Mouse (Mus musculus) ES-Bruce4 (cell line): Measurements from ENCODE around the gene Nr6a1. TPM values are rescaled to one million over a fixed set of nuclear protein-coding genes. Genes with fewer than 3 reads are reported as not detected.

Experiments
- H3K27ac ChIP-seq: 2 replicates; pipeline ENCODE4 v1.5.1; 2012; ENCODE audit warnings: low read length, inconsistent platforms; ENCODE audit not compliant: insufficient read depth
- H3K27me3 ChIP-seq: 2 replicates; pipeline ENCODE4 v1.6.1; 2012; ENCODE audit warnings: mild to moderate bottlenecking, low read length, inconsistent platforms; ENCODE audit not compliant: control insufficient read depth, poor library complexity, insufficient read depth, severe bottlenecking
- H3K36me3 ChIP-seq: 2 replicates; pipeline ENCODE4 v1.6.1; 2012; ENCODE audit warnings: inconsistent platforms, mild to moderate bottlenecking, low read length, moderate library complexity; ENCODE audit not compliant: control insufficient read depth, poor library complexity, insufficient read depth, severe bottlenecking
- H3K4me1 ChIP-seq: one replicate; pipeline ENCODE4 v1.8.1; 2011; ENCODE audit warnings: low read length; ENCODE audit not compliant: control insufficient read depth, insufficient read depth
- H3K4me3 ChIP-seq: 2 replicates; pipeline ENCODE4 v1.5.1; 2011; ENCODE audit warnings: low read depth, mild to moderate bottlenecking, low read length
- H3K9ac ChIP-seq: 2 replicates; pipeline ENCODE4 v1.6.1; 2012; ENCODE audit warnings: low read depth, mild to moderate bottlenecking, inconsistent platforms; ENCODE audit not compliant: poor library complexity, severe bottlenecking
- H3K9me3 ChIP-seq: replicated peaks from 2 replicates; pipeline ENCODE4 v1.6.1; 2012; ENCODE audit warnings: mild to moderate bottlenecking, low read length, inconsistent platforms; ENCODE audit not compliant: control insufficient read depth, poor library complexity, insufficient read depth, severe bottlenecking
- CTCF ChIP-seq: IDR thresholded peaks from one replicate; pipeline ENCODE4 v1.8.1; 2011; ENCODE audit warnings: low read depth, low read length
- EP300 ChIP-seq: IDR thresholded peaks from 2 replicates; pipeline ENCODE4 v1.6.1; 2011; ENCODE audit warnings: low read depth, low read length; ENCODE audit not compliant: insufficient read depth
- POLR2A ChIP-seq: IDR thresholded peaks from one replicate; pipeline ENCODE4 v1.8.1; 2011; ENCODE audit warnings: low read length; ENCODE audit not compliant: insufficient read depth
- polyA plus RNA-seq: library from polyadenylated mRNA; stranded (reverse); fragments of >200 nt; gene quantifications from 2 replicates; pipeline ENCODE4 v1.2.4, GENCODE M21; 2011; ENCODE audit warnings: low read depth; ENCODE audit not compliant: missing spikeins, insufficient read depth, insufficient read length

The Nr6a1 gene
- polyA plus RNA-seq, 1 experiment, result 110 TPM

DNA sequence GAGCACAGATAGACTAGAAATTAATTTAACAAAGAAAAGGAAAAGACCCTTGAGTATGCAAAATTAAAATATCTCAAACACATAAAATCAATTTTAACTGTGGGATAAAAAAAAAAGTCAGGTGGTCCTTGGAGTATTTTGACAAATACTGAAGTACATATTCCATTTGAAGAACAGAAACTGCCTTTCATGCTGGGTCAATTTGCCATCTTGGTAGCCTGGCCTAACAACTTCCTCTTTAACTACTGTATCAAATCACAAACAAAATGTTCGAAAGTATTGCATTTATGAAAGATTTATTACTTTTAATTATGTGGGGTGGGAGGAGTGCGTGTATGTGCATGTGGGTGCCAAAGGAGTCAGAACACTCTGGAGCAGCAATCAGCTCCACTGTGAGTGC, 81.2 kb downstream of the Nr6a1 start:
- H3K27ac ChIP-seq, result no peak overlapping the region
- no peak for TF ChIP-seq CTCF
- no peak for TF ChIP-seq EP300
- TF ChIP-seq POLR2A, result no peak
- no peak overlapping the region for H3K4me3 ChIP-seq
- H3K27me3 ChIP-seq, result no peaks in the 10 kb centered on the region
- no peaks in the 10 kb centered on the region for H3K4me1 ChIP-seq
- no peaks in the 10 kb centered on the region for H3K36me3 ChIP-seq
- no peak overlapping the region for H3K9ac ChIP-seq
- H3K9me3 ChIP-seq, result no peaks in the 10 kb centered on the region

DNA sequence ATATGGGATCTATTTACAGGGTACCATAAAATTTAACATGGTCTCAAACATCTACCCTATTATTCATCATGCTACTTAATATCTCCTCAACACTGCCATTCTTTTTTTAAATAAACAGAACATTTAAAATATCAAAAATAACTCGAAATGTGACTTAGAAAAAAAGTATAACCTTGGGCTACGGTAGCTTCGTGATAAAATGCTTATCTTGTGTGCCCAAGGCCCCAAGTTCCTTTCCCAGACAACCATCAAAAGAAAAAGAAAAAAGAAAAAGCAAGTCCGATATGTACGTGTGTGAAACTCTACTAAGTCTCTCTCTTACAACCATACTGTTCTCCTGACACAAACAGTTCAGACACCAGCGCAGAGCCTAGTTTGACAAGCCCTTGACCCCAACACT, 92.0 kb downstream of the Nr6a1 start:
- no peaks in the 10 kb centered on the region for H3K36me3 ChIP-seq

DNA sequence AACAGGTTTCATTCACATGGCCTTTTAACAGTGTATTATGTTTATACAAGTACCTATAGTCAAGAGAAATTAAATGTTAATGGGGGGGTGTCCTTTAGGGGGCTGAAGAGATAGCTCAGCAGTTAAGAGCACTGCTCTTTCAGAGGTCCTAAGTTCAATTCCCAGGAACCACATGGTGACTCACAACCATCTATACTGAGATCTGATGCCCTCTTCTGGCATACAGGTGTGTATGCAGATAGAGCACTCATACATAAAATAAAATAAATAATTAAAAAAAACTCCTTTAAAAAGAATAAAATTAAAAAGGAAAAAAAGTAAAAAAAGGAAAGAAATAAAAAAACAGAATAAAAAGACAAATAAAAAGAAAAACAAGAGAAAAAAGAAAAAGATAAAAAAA, 95.5 kb downstream of the Nr6a1 start:
- Histone ChIP-seq H3K4me3 (no peak overlapping the region), H3K27ac (no peak overlapping the region), H3K9ac (no peak overlapping the region), H3K4me1 (no peaks in the 10 kb centered on the region), H3K9me3 (no peaks in the 10 kb centered on the region), H3K36me3 (no peaks in the 10 kb centered on the region), H3K27me3 (no peaks in the 10 kb centered on the region)
- TF ChIP-seq POLR2A (no peak), EP300 (no peak), CTCF (no peak)

More for the DNA sequence above, 92.0 kb downstream of the Nr6a1 start:
- no peak overlapping the region for H3K27ac ChIP-seq
- no peaks in the 10 kb centered on the region for H3K4me1 ChIP-seq
- no peak overlapping the region for H3K4me3 ChIP-seq
- H3K9ac ChIP-seq, result no peak overlapping the region
- no peaks in the 10 kb centered on the region for H3K27me3 ChIP-seq
- H3K9me3 ChIP-seq, result no peaks in the 10 kb centered on the region
- TF ChIP-seq EP300 (no peak), POLR2A (no peak), CTCF (no peak)

DNA sequence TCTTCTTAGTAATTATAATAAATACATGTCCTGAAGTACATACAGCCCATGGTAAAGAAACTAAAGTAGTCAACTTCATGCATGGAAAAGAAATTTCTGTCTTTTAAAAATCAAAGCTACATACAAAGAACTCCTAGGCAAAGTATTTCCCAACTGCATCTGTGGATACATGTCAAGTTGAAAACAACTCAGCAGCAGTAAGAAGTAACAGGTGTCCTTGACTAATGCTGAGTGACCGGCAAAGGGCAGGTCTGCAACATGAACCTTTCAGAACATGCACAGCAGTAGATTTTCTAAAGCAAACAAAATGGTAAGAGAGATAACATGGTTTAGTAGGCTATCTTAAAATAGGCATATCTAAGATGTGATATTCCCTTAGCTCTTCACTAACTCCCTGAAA, 98.0 kb downstream of the Nr6a1 start:
- TF ChIP-seq CTCF (no peak), POLR2A (no peak), EP300 (no peak)
- H3K36me3 ChIP-seq, result no peaks in the 10 kb centered on the region
- H3K9me3 ChIP-seq, result no peaks in the 10 kb centered on the region
- no peak overlapping the region for H3K9ac ChIP-seq
- no peaks in the 10 kb centered on the region for H3K27me3 ChIP-seq
- no peak overlapping the region for H3K4me3 ChIP-seq
- no peaks in the 10 kb centered on the region for H3K4me1 ChIP-seq
- H3K27ac ChIP-seq, result no peak overlapping the region

DNA sequence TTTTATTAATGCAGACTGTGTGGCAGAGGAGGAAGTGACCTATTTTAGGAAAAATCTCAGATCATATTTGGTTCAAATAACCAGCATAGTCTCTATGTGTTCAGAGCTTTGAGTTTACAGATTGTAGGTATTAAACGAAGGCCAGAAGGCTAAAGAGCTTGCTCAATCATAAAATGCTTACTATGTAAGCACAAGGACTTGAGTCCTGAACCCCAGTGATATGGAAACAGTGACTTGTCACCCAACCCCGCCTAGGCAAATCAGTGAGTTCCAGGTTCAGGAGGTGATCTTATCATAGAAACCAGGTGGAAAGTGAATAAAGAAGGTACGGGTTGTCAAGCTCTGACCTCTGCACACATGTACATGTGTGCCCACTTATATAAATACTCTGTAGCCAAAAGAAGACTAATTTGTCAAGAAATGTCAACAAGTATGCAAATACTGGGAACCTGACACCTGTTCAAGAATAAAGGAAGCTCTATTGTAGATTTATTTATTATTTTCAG, 99.6 kb downstream of the Nr6a1 start:
- Histone ChIP-seq H3K4me1 (no peaks in the 10 kb centered on the region), H3K36me3 (no peaks in the 10 kb centered on the region), H3K27me3 (no peaks in the 10 kb centered on the region)

DNA sequence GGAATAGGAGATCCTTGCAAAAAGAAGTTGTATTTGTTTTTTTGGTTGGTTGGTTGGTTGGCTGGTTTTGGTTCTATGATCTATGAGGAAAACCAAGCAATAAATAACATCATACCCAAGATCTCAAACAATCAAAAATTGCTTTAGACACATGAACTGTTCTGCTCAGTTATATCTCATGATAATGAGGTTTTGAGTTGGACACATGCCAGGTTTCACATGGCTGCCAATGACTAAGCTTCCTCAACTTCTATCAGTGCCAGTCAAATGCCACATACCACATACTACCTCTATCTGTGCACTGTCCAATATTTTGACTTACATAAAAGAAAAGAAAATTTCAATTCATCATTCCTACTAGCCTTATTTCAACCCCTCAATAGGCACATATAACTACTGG, 101.3 kb downstream of the Nr6a1 start:
- no peaks in the 10 kb centered on the region for H3K4me1 ChIP-seq
- TF ChIP-seq EP300 (no peak), CTCF (no peak), POLR2A (no peak)
- no peak overlapping the region for H3K9ac ChIP-seq
- H3K27ac ChIP-seq, result no peak overlapping the region
- no peaks in the 10 kb centered on the region for H3K36me3 ChIP-seq
- no peaks in the 10 kb centered on the region for H3K27me3 ChIP-seq
- no peaks in the 10 kb centered on the region for H3K9me3 ChIP-seq
- no peak overlapping the region for H3K4me3 ChIP-seq

More for the DNA sequence above, 99.6 kb downstream of the Nr6a1 start:
- Histone ChIP-seq H3K4me3 (no peak overlapping the region), H3K27ac (no peak overlapping the region), H3K9ac (no peak overlapping the region), H3K9me3 (no peaks in the 10 kb centered on the region)
- no peak for TF ChIP-seq POLR2A
- TF ChIP-seq EP300, result no peak
- TF ChIP-seq CTCF, result no peak
